Mouse (Mus musculus): ENCODE data around the gene Igf1r. TPM values are rescaled to one million over a fixed set of nuclear protein-coding genes. Genes with fewer than 3 reads are reported as not detected.
"Not testable (repeated sequence)": the region's sequence is repeated elsewhere in the genome, so short reads cannot be mapped to it uniquely, and the experiment has no call there.

Igf1r gene
- polyA plus RNA-seq, 1 experiment from 2014 or later = 15.2 TPM

GRCm38 (mm10) chr7:68275838-68276731 lies 323.5 kb downstream of the Igf1r start:
- no peak overlapping the region for H3K27ac ChIP-seq
- H3K36me3 ChIP-seq = no peaks in the 10 kb centered on the region
- peaks cover 9% of the 10 kb centered on the region for H3K4me1 ChIP-seq (replicated peaks)
- H3K9me3 ChIP-seq = no peaks in the 10 kb centered on the region
- H3K27me3 ChIP-seq (replicated peaks) = peaks cover 6% of the 10 kb centered on the region
- peak overlapping the region; percentile 38 for H3K4me3 ChIP-seq (replicated peaks)
- ATAC-seq = peak; percentile 69
- WGBS = 11% methylated on average over 35 of the region's 36 CpGs
- peak overlapping the region; percentile 83 for H3K4me2 ChIP-seq (replicated peaks)
- peak overlapping the region; percentile 32; the same call in 1 of the 2 replicates for H3K9ac ChIP-seq

- ATAC-seq = no peak
- no peak overlapping the region for H3K4me2 ChIP-seq (replicated peaks)
- no peak overlapping the region for H3K4me3 ChIP-seq (replicated peaks)
- no peaks in the 10 kb centered on the region for H3K9me3 ChIP-seq
- H3K9ac ChIP-seq = no peak overlapping the region
- no peaks in the 10 kb centered on the region for H3K36me3 ChIP-seq
- H3K27ac ChIP-seq = no peak overlapping the region
- peaks cover 6% of the 10 kb centered on the region for H3K27me3 ChIP-seq (replicated peaks)
- WGBS = 45% methylated on average over 11 of the region's 11 CpGs
- peaks cover 9% of the 10 kb centered on the region for H3K4me1 ChIP-seq (replicated peaks)
Observed at GRCm38 (mm10) chr7:68277054-68277896, 324.6 kb downstream of the Igf1r start.

- H3K4me3 ChIP-seq (replicated peaks) = no peak overlapping the region
- 74% methylated on average over 4 of the region's 4 CpGs for WGBS
- no peak overlapping the region for H3K27ac ChIP-seq
Observed at GRCm38 (mm10) chr7:68277897-68278270, 325.3 kb downstream of the Igf1r start.

DNA sequence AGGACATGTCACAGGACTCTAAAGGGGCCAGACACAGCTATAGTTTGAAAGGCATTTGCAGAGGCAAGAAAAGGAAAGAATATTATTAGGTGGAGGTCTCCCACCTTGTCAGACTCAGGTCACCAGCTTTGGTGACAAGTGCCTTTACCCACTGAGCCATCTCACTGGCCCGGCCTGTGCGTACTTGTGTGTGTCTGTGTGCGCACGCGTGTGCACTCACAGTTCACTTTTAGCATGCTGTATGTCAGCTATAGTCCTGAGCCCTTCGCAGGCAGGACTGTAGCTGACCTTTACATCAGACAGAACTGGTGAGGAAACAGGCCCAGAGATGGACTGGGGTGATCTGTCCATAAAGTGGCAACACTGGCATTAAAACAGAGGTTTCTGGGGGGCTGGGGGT lies 325.8 kb downstream of the Igf1r start:
- peaks cover 9% of the 10 kb centered on the region for H3K4me1 ChIP-seq (replicated peaks)
- ATAC-seq = no peak
- H3K9ac ChIP-seq = no peak overlapping the region
- no peak overlapping the region for H3K4me2 ChIP-seq (replicated peaks)
- H3K36me3 ChIP-seq = no peaks in the 10 kb centered on the region
- WGBS = 93% methylated on average over 6 of the region's 6 CpGs
- no peaks in the 10 kb centered on the region for H3K9me3 ChIP-seq
- peaks cover 6% of the 10 kb centered on the region for H3K27me3 ChIP-seq (replicated peaks)
- no peak overlapping the region for H3K4me3 ChIP-seq (replicated peaks)
- H3K27ac ChIP-seq = no peak overlapping the region

More at GRCm38 (mm10) chr7:68277897-68278270, 325.3 kb downstream of the Igf1r start:
- H3K4me1 ChIP-seq (replicated peaks) = peaks cover 9% of the 10 kb centered on the region
- H3K9ac ChIP-seq = no peak overlapping the region
- H3K9me3 ChIP-seq = no peaks in the 10 kb centered on the region
- no peak for ATAC-seq
- H3K4me2 ChIP-seq (replicated peaks) = no peak overlapping the region
- H3K27me3 ChIP-seq (replicated peaks) = peaks cover 6% of the 10 kb centered on the region
- no peaks in the 10 kb centered on the region for H3K36me3 ChIP-seq

GRCm38 (mm10) chr7:68278908-68279307 lies 326.3 kb downstream of the Igf1r start:
- H3K4me2 ChIP-seq (replicated peaks) = no peak overlapping the region
- WGBS = 69% methylated on average over 6 of the region's 6 CpGs
- no peaks in the 10 kb centered on the region for H3K9me3 ChIP-seq
- ATAC-seq = no peak
- H3K36me3 ChIP-seq = no peaks in the 10 kb centered on the region
- H3K9ac ChIP-seq = no peak overlapping the region
- peaks cover 6% of the 10 kb centered on the region for H3K27me3 ChIP-seq (replicated peaks)
- peaks cover 9% of the 10 kb centered on the region for H3K4me1 ChIP-seq (replicated peaks)
- no peak overlapping the region for H3K4me3 ChIP-seq (replicated peaks)
- H3K27ac ChIP-seq = no peak overlapping the region

GRCm38 (mm10) chr7:68279481-68279880 lies 326.9 kb downstream of the Igf1r start:
- no peak overlapping the region for H3K9ac ChIP-seq
- no peaks in the 10 kb centered on the region for H3K36me3 ChIP-seq
- H3K27ac ChIP-seq = no peak overlapping the region
- 91% methylated on average over 7 of the region's 7 CpGs for WGBS
- 0 out of 2 replicates have a peak, but pooled peaks cover 3% of the 10 kb centered on the region for H3K27me3 ChIP-seq (replicated peaks)
- no peak for ATAC-seq
- peaks cover 9% of the 10 kb centered on the region for H3K4me1 ChIP-seq (replicated peaks)
- no peak overlapping the region for H3K4me3 ChIP-seq (replicated peaks)
- no peaks in the 10 kb centered on the region for H3K9me3 ChIP-seq
- H3K4me2 ChIP-seq (replicated peaks) = no peak overlapping the region

GRCm38 (mm10) chr7:68280352-68280869 lies 327.8 kb downstream of the Igf1r start:
- no peaks in the 10 kb centered on the region for H3K36me3 ChIP-seq

GRCm38 (mm10) chr7:68281341-68281740 lies 328.7 kb downstream of the Igf1r start:
- WGBS = 80% methylated on average over 5 of the region's 5 CpGs

More at GRCm38 (mm10) chr7:68280352-68280869, 327.8 kb downstream of the Igf1r start:
- Histone ChIP-seq H3K4me1 (replicated peaks) (peaks cover 9% of the 10 kb centered on the region), H3K9me3 (no peaks in the 10 kb centered on the region), H3K4me2 (replicated peaks) (no peak overlapping the region), H3K27ac (no peak overlapping the region), H3K27me3 (replicated peaks) (0 out of 2 replicates have a peak, but pooled peaks cover 3% of the 10 kb centered on the region), H3K9ac (no peak overlapping the region), H3K4me3 (replicated peaks) (no peak overlapping the region)
- 90% methylated on average over 19 of the region's 19 CpGs for WGBS
- ATAC-seq = no peak

GRCm38 (mm10) chr7:68282304-68283132 lies 329.9 kb downstream of the Igf1r start:
- Histone ChIP-seq H3K27me3 (replicated peaks) (0 out of 2 replicates have a peak, but pooled peaks cover 3% of the 10 kb centered on the region), H3K4me1 (replicated peaks) (no peaks in the 10 kb centered on the region), H3K4me2 (replicated peaks) (no peak overlapping the region), H3K9me3 (no peaks in the 10 kb centered on the region), H3K4me3 (replicated peaks) (no peak overlapping the region), H3K9ac (no peak overlapping the region), H3K27ac (no peak overlapping the region), H3K36me3 (no peaks in the 10 kb centered on the region)
- ATAC-seq = no peak
- WGBS = 81% methylated on average over 22 of the region's 22 CpGs

More at GRCm38 (mm10) chr7:68281341-68281740, 328.7 kb downstream of the Igf1r start:
- Histone ChIP-seq H3K36me3 (no peaks in the 10 kb centered on the region), H3K27me3 (replicated peaks) (0 out of 2 replicates have a peak, but pooled peaks cover 3% of the 10 kb centered on the region), H3K4me3 (replicated peaks) (no peak overlapping the region), H3K9me3 (no peaks in the 10 kb centered on the region), H3K4me2 (replicated peaks) (no peak overlapping the region), H3K27ac (no peak overlapping the region), H3K4me1 (replicated peaks) (peaks cover 2% of the 10 kb centered on the region; the same call in 1 of the 2 replicates), H3K9ac (no peak overlapping the region)
- ATAC-seq = no peak

DNA sequence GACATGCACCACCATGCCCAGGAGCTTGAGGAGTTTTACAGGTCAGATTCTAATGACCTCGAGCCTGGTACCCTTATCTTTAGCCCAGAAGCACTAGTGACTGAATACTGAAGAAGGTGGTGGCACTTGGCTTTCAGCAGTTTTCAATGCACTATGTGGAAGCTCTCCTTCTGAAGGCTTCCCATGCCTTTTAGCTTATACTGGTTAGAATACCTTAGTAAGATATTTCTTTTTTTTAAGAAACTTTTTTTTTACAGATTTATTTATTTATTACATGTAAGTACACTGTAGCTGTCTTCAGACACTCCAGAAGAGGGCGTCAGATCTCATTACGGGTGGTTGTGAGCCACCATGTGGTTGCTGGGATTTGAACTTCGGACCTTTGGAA lies 330.5 kb downstream of the Igf1r start:
- not testable (repeated sequence) for H3K9me3 ChIP-seq; H3K27me3 ChIP-seq (replicated peaks); H3K4me2 ChIP-seq (replicated peaks); H3K4me3 ChIP-seq (replicated peaks); H3K36me3 ChIP-seq; H3K27ac ChIP-seq; ATAC-seq; H3K9ac ChIP-seq; H3K4me1 ChIP-seq (replicated peaks)
- WGBS = 75% methylated on average over 4 of the region's 4 CpGs

Measured in intestine, embryonic 15.5 days (tissue).